In genomic region chr10:22819239-22819870, GRCm38 (mm10) we compare ENCODE assay signal across 9 mouse cellular contexts. TPM values are rescaled to one million over a fixed set of nuclear protein-coding genes. Genes with fewer than 3 reads are reported as not detected.
DNase-seq lines count a peak whose midpoint lies in the region; ATAC-seq and TF ChIP-seq lines count a peak whose summit lies in the region.
"Had no signal": no experiment of that assay in that cellular context is flagged by ENCODE, and none has a peak within 500 bp of the region (broad histone marks: within the 10 kb centered on the region; RNA-seq: fewer than 3 reads in every experiment).

No protein-coding gene starts in this region.

- H3K9me3 ChIP-seq in lung, embryonic 14.5 days (ENCODE audit: low read depth, low read length), result no peaks in the 10 kb centered on the region
- H3K9me3 ChIP-seq in heart, embryonic 11.5 days (replicated peaks; ENCODE audit: control insufficient read depth, low read length), result no peaks in the 10 kb centered on the region
- H3K9me3 ChIP-seq in liver, embryonic 13.5 days (replicated peaks), result no peaks in the 10 kb centered on the region
- no peaks in the 10 kb centered on the region for H3K9me3 ChIP-seq in stomach, embryonic 16.5 days (replicated peaks; ENCODE audit: control insufficient read depth, low read length)

- ATAC-seq in lung, embryonic 14.5 days (ENCODE audit: insufficient read depth), result no peak
- no peak for ATAC-seq in heart, embryonic 11.5 days (replicated peaks; ENCODE audit: insufficient number of reproducible peaks, low FRiP score, low TSS enrichment)
- ATAC-seq in liver, embryonic 13.5 days (ENCODE audit: low read depth), result no peak
- no peak; the same call in 1 of the 2 replicates for ATAC-seq in stomach, embryonic 16.5 days (ENCODE audit: insufficient read depth, low FRiP score)
- no peak for ATAC-seq in erythroid progenitor cell, adult 5-6 weeks (replicated peaks; ENCODE audit: low FRiP score, poor library complexity, severe bottlenecking)

- peaks cover 7% of the 10 kb centered on the region; the same call in 1 of the 2 replicates for H3K36me3 ChIP-seq in lung, embryonic 14.5 days (ENCODE audit: insufficient read depth)
- H3K36me3 ChIP-seq in heart, embryonic 11.5 days (ENCODE audit: control insufficient read depth, insufficient read depth, low read length), result no peaks in the 10 kb centered on the region
- H3K36me3 ChIP-seq in liver, embryonic 13.5 days, result no peaks in the 10 kb centered on the region
- H3K36me3 ChIP-seq in stomach, embryonic 16.5 days (ENCODE audit: control insufficient read depth, insufficient read depth, low read length), result no peaks in the 10 kb centered on the region

- H3K27ac ChIP-seq in lung, embryonic 14.5 days (ENCODE audit: low read depth), result peak overlapping the region; percentile 97
- H3K27ac ChIP-seq in heart, embryonic 11.5 days (ENCODE audit: low read depth, low read length), result peak overlapping the region; percentile 91
- H3K27ac ChIP-seq in liver, embryonic 13.5 days, result no peak overlapping the region
- peak overlapping the region; percentile 97 for H3K27ac ChIP-seq in stomach, embryonic 16.5 days (ENCODE audit: low read length)

- under 1% methylated on average over 42 of the region's 42 CpGs for WGBS in lung, embryonic 14.5 days
- WGBS in heart, embryonic 11.5 days (ENCODE audit: insufficient replicate concordance), result 1% methylated on average over 42 of the region's 42 CpGs
- 1% methylated on average over 42 of the region's 42 CpGs for WGBS in liver, embryonic 13.5 days (ENCODE audit: insufficient replicate concordance)
- under 1% methylated on average over 42 of the region's 42 CpGs for WGBS in stomach, embryonic 16.5 days

- peaks cover 18% of the 10 kb centered on the region for H3K27me3 ChIP-seq in lung, embryonic 14.5 days (ENCODE audit: insufficient read depth, low read length)
- H3K27me3 ChIP-seq in heart, embryonic 11.5 days (ENCODE audit: control insufficient read depth, insufficient read depth, low read length), result peaks cover 38% of the 10 kb centered on the region
- peaks cover 94% of the 10 kb centered on the region for H3K27me3 ChIP-seq in liver, embryonic 13.5 days
- peaks cover 10% of the 10 kb centered on the region for H3K27me3 ChIP-seq in stomach, embryonic 16.5 days (ENCODE audit: control insufficient read depth, insufficient read depth, low read length)

- peak overlapping the region; percentile 95 for H3K9ac ChIP-seq in lung, embryonic 14.5 days
- peak overlapping the region; percentile 78 for H3K9ac ChIP-seq in heart, embryonic 11.5 days (ENCODE audit: low read depth, low read length)
- peak overlapping the region; percentile 7; the same call in 1 of the 2 replicates for H3K9ac ChIP-seq in liver, embryonic 13.5 days
- peak overlapping the region; percentile 87 for H3K9ac ChIP-seq in stomach, embryonic 16.5 days (ENCODE audit: low read length)

- TF ChIP-seq CTCF in lung, embryonic 14.5 days (IDR thresholded peaks at IDR 0.05; ENCODE audit: low read depth), result no peak

- DNase-seq in lung, embryonic 14.5 days, result peak; percentile 62
- DNase-seq in lung, postnatal 36 days, result no peak
- DNase-seq in liver, embryonic 13.5 days, result no peak
- DNase-seq in right cerebral cortex, postnatal 14 days, result no peak
- no peak for DNase-seq in adrenal gland, postnatal 14 days

- H3K4me1 ChIP-seq in lung, embryonic 14.5 days (ENCODE audit: insufficient read depth), result peaks cover 6% of the 10 kb centered on the region
- peaks cover 10% of the 10 kb centered on the region; the same call in 1 of the 2 replicates for H3K4me1 ChIP-seq in heart, embryonic 11.5 days (ENCODE audit: control insufficient read depth, insufficient read depth, low read length)
- no peaks in the 10 kb centered on the region for H3K4me1 ChIP-seq in liver, embryonic 13.5 days (replicated peaks)
- peaks cover 10% of the 10 kb centered on the region; the same call in 1 of the 2 replicates for H3K4me1 ChIP-seq in stomach, embryonic 16.5 days (ENCODE audit: control insufficient read depth, insufficient read depth, low read length)

- H3K4me3 ChIP-seq in lung, embryonic 14.5 days (ENCODE audit: low read depth, low read length), result peak overlapping the region; percentile 67
- H3K4me3 ChIP-seq in heart, embryonic 11.5 days (ENCODE audit: low read depth, low read length), result peak overlapping the region; percentile 60
- H3K4me3 ChIP-seq in liver, embryonic 13.5 days (replicated peaks), result peak overlapping the region; percentile 30
- H3K4me3 ChIP-seq in stomach, embryonic 16.5 days (replicated peaks; ENCODE audit: low read length), result peak overlapping the region; percentile 59

- peak overlapping the region; percentile 58 for H3K4me2 ChIP-seq in lung, embryonic 14.5 days
- peak overlapping the region; percentile 77 for H3K4me2 ChIP-seq in heart, embryonic 11.5 days
- no peak overlapping the region; the same call in 1 of the 2 replicates for H3K4me2 ChIP-seq in liver, embryonic 13.5 days
- peak overlapping the region; percentile 43 for H3K4me2 ChIP-seq in stomach, embryonic 16.5 days (ENCODE audit: low read depth, low read length)

RNA-seq across cellular contexts. Expression of gene Tcf21, which starts 0.6 kb away (rescaled TPM):
- polyA plus RNA-seq in lung, embryonic 14.5 days (2014; fragmentation: Nextera tagmentation; extraction: Ambion mirVana), result 227 and 238 TPM in 2 replicates
- polyA plus RNA-seq in heart, embryonic 11.5 days (2014; fragmentation: Nextera tagmentation; extraction: Ambion mirVana), result 81.8 and 84.8 TPM in 2 replicates
- 6.2 and 7.2 TPM in 2 replicates for polyA plus RNA-seq in liver, embryonic 13.5 days (2015; fragmentation: Nextera tagmentation; extraction: Ambion mirVana)
- 189 and 202 TPM in 2 replicates for polyA plus RNA-seq in stomach, embryonic 16.5 days (2015; fragmentation: Nextera tagmentation; extraction: Ambion mirVana)
- total RNA-seq in erythroid progenitor cell, adult 5-6 weeks (2015; ENCODE audit: low replicate concordance), result not detected in 2 replicates
- not detected in 2 replicates for total RNA-seq in erythroid progenitor cell, adult 5-6 weeks (2017; ENCODE audit: low replicate concordance)
- total RNA-seq in adrenal gland, postnatal 14 days (2021), result 12.3 and 13.9 TPM in 2 replicates
- total RNA-seq: hematopoietic stem cell, adult 5-6 weeks had no signal

Comparison
In these comparisons a context has a peak if more than half of its experiments do, and no peak if none do; other contexts are left out.
1. H3K9ac ChIP-seq: peak in every context shown above with its lines; median percentile 95 in lung, embryonic 14.5 days; 87 in stomach, embryonic 16.5 days; 78 in heart, embryonic 11.5 days; 7 in liver, embryonic 13.5 days.
2. RNA of gene Tcf21, which starts 0.6 kb away (polyA plus RNA-seq): 227 to 238 TPM in lung, embryonic 14.5 days, 189 to 202 TPM in stomach, embryonic 16.5 days and 81.8 to 84.8 TPM in heart, embryonic 11.5 days; 6.2 to 7.2 TPM in liver, embryonic 13.5 days; every median in the first group is over 10 times any median in the second.
3. Peak in every context shown above with its lines, with median percentiles within 50 percentile points of each other: H3K4me3 ChIP-seq.